Mouse (Mus musculus): ENCODE data around the gene D6Wsu163e.
A peak's percentile ranks its signal among the peaks of the same experiment; 100 is the strongest.

The D6Wsu163e gene

GRCm38 (mm10) chr6:126939487-126940171, at the start of gene D6Wsu163e, which contains the start of gene Rad51ap1:
D6Wsu163e (plus strand) TSS chr6:126939962.
Rad51ap1 (minus strand) TSS chr6:126939587.
- peak; percentile 92 to 96 for DNase-seq (ENCODE audit: low spot score in 2 of 2)

GRCm38 (mm10) chr6:126907378-126907777, 32.4 kb upstream of the D6Wsu163e start:
- no peak for DNase-seq (ENCODE audit: low spot score in 2 of 2)

- no peak for DNase-seq (ENCODE audit: low spot score in 2 of 2)
Measured at GRCm38 (mm10) chr6:126907876-126908275, 31.9 kb upstream of the D6Wsu163e start.

- no peak for DNase-seq (ENCODE audit: low spot score in 2 of 2)
Measured at GRCm38 (mm10) chr6:126910727-126911126, 29.0 kb upstream of the D6Wsu163e start.

- no peak for DNase-seq (ENCODE audit: low spot score in 2 of 2)
Measured at GRCm38 (mm10) chr6:126914928-126915327, 24.8 kb upstream of the D6Wsu163e start.

- peak; percentile 18 to 22 for DNase-seq (ENCODE audit: low spot score in 2 of 2)
Measured at GRCm38 (mm10) chr6:126921111-126921881, 18.5 kb upstream of the D6Wsu163e start, which contains the start of gene Dyrk4. Dyrk4 (minus strand) TSS chr6:126921839.

GRCm38 (mm10) chr6:126932896-126933295, 6.9 kb upstream of the D6Wsu163e start:
- DNase-seq (ENCODE audit: low spot score in 2 of 2), result no peak

GRCm38 (mm10) chr6:126938047-126938446, 1.7 kb upstream of the D6Wsu163e start:
- no peak for DNase-seq (ENCODE audit: low spot score in 2 of 2)

- DNase-seq (ENCODE audit: low spot score in 2 of 2), result no peak
Measured at GRCm38 (mm10) chr6:126938853-126939486, 792 bp upstream of the D6Wsu163e start.

GRCm38 (mm10) chr6:126940451-126940850, 689 bp downstream of the D6Wsu163e start:
- DNase-seq (ENCODE audit: low spot score in 2 of 2), result no peak

- DNase-seq (ENCODE audit: low spot score in 2 of 2), result no peak
Measured at GRCm38 (mm10) chr6:126948336-126948735, 8.6 kb downstream of the D6Wsu163e start.

- peak in 1 of 2 experiments; percentile 75 for DNase-seq (ENCODE audit: low spot score in 2 of 2)
Measured at GRCm38 (mm10) chr6:126955734-126956133, 16.0 kb downstream of the D6Wsu163e start.

GRCm38 (mm10) chr6:126961371-126962018, 21.7 kb downstream of the D6Wsu163e start:
- DNase-seq (ENCODE audit: low spot score in 2 of 2), result no peak

GRCm38 (mm10) chr6:126962709-126963108, 22.9 kb downstream of the D6Wsu163e start:
- DNase-seq (ENCODE audit: low spot score in 2 of 2), result no peak

GRCm38 (mm10) chr6:126963426-126963825, 23.7 kb downstream of the D6Wsu163e start:
- no peak for DNase-seq (ENCODE audit: low spot score in 2 of 2)

- no peak for DNase-seq (ENCODE audit: low spot score in 2 of 2)
Measured at GRCm38 (mm10) chr6:126966241-126967026, 26.7 kb downstream of the D6Wsu163e start.

- no peak for DNase-seq (ENCODE audit: low spot score in 2 of 2)
Measured at GRCm38 (mm10) chr6:126981539-126982234, 41.9 kb downstream of the D6Wsu163e start.

GRCm38 (mm10) chr6:126993676-126994075, 53.9 kb downstream of the D6Wsu163e start:
- no peak for DNase-seq (ENCODE audit: low spot score in 2 of 2)

- no peak for DNase-seq (ENCODE audit: low spot score in 2 of 2)
Measured at GRCm38 (mm10) chr6:126995494-126995893, 55.7 kb downstream of the D6Wsu163e start.

GRCm38 (mm10) chr6:126996399-126996798, 56.6 kb downstream of the D6Wsu163e start:
- no peak for DNase-seq (ENCODE audit: low spot score in 2 of 2)
